Mouse (Mus musculus): ENCODE measurements at regions not wholly inside any gene's neighbourhood (a gene's known extent, or its start where the extent isn't known, plus 50 kb on each side); places are given as distances from the start of the nearest gene placed in this dataset.

DNA sequence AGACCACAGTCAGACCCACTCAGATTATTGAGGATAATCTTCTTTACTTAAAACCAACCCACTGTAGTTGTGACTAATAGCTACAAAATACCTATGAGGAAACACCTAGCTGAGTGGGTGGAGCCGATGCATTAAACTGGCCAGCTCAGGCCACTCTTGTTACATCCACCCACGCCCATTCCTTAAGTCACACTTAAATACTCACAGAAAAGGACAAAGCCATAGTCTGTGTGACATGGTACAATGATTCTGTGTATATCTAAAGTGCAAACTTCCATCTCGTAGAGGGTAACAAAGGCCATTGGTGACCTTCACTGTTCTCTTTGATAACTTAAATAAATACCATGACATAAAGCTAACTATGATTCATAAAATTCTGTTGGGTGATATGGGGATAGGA, 103.7 kb upstream of the Arhgap5 start:
- no peak for DNase-seq (ENCODE audit: low spot score)

DNA sequence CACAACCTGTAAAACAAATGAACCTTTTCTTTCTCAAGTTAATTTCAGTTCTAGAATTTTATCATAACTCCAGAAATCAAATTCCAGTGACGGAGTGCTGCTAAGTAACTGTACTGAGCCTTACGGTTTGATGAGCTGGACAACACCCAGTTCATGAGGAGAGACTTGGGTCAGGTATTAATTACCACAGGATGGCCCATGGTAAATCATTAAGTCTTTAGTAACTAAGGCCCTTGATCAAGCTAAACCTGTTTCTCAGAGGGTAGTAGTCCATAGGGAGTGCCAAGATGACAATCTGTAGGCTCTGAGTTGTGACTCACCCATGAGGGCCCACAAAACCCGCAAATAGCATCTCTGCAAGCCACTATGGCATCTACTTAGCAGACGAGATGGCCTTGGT, 101.1 kb upstream of the Arhgap5 start:
- DNase-seq (ENCODE audit: low spot score): no peak

DNA sequence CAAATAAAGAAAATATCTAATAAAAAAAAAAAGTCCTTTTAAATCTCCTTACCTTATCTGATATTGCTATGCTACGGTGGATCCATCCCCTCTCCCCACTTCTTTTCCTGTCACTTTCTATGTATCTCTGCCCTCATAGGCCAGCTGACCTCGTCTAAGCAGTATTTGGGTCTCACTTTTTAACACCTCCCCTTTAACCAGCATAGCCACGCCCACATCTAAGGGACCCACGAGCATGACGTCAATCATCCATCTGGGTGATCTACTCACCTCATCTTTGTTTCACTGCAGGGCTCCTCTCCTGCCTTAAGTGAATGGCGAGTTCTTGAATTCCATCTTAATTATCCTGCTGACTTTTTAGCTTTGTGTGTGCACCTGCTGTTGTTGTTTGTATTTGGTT, 97.4 kb upstream of the Arhgap5 start:
- DNase-seq (ENCODE audit: low spot score): no peak

DNA sequence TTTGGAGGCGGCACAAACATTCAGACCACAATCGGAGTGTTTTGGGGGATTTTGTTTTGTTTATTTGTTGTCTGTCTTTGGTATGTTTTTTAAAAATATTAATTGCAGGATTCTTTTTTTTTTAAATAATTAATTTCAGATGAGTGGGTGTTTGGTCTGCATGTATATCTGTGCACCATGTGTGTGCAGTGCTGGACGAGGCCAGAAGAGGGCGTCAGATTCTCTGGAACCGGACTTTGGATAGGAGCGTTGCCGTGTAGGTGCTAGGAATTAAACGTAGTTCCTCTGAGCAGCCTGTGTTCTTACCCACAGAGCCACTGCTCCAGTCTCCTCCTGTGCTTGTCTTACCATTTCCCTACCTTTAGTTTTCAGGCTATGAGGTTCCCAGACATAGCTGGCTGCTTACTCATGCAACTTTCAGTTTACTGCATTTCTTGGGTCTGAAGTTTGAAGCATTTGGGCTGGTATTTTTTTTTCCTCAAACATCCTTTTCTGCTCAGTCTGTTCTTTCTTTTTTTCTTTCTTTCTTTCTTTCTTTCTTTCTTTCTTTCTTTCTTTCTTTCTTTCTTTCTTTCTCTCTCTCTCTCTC, 95.4 kb upstream of the Arhgap5 start:
- DNase-seq (ENCODE audit: low spot score): no peak

DNA sequence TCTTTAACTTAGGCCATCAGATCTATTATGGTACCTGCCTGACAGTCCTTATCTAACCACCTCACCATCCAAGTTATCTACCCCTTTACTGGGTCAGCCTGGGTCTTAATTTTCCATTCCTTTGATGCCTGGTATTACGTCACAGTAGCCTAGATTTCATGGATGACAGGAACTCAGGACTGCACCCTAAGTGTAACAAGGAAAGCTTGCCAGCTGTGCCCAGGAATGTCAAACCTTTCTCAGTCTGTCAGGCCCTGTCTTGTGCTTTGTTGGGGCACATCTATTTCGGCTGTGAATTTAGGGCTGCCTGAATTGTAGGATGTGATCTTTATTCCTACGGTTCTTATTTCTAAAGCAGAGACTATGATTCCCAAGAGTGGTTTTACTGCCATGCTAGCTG, 94.6 kb upstream of the Arhgap5 start:
- DNase-seq (ENCODE audit: low spot score): no peak

DNA sequence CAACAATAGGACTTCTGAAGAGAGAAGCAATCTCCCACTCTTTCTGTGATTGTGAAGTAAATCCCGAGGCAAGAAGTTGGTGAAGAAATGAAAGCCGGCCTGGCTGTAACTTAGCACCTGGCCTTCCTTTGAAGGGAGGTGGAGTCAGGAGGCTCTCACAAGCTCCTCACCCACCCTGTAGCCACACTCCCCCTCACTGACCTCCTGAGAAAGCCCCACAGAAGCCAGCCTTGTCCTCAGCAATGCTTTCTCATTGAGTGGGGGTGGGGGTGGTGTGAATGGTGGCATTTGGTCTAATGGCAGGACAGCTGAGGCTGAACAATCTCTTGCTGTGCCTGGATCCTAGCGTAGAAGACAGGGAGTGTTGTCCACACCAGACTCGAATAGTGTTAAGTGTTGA, 91.6 kb upstream of the Arhgap5 start:
- DNase-seq (ENCODE audit: low spot score): no peak

- no peak for DNase-seq (ENCODE audit: low spot score)
Measured at GRCm38 (mm10) chr12:52413046-52413473, 90.7 kb upstream of the Arhgap5 start.

- DNase-seq (ENCODE audit: low spot score): no peak
Measured at GRCm38 (mm10) chr12:52422729-52423128, 81.0 kb upstream of the Arhgap5 start.

DNA sequence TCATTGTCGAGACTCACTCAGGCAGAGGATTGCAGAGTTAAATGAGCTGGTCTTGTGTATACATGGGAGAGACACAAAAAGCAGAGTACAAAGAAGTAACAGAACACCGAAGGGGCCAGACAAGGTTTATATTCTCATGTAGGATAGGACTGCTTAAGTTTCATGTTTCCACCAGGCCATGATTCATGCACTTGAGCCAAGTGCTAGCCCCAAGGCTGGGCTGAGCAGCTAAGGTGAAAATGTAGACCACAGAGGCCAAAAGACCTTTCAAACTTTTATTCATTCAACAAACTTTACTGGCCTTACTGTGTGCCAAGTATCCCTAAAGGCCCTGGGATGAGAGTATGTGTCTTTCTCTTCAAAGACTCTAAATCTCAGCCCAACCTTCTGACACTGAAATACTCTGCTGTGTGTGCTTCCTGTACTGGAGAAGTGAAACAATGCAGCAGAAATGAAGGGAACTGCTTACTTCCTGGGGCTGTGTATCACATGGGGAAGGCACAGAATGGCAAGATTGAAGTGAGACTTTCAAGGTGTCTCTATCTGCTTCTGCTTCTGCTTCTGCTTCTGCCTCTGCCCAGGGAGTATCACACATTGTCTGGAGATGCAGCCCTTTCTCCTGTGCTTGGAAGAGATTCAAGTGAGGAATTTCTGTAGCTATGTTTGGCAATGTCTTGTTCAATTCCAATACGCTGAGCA, 79.3 kb upstream of the Arhgap5 start:
- DNase-seq (ENCODE audit: low spot score): no peak

GRCm38 (mm10) chr12:52429935-52430334, 73.8 kb upstream of the Arhgap5 start:
- DNase-seq (ENCODE audit: low spot score): no peak

DNA sequence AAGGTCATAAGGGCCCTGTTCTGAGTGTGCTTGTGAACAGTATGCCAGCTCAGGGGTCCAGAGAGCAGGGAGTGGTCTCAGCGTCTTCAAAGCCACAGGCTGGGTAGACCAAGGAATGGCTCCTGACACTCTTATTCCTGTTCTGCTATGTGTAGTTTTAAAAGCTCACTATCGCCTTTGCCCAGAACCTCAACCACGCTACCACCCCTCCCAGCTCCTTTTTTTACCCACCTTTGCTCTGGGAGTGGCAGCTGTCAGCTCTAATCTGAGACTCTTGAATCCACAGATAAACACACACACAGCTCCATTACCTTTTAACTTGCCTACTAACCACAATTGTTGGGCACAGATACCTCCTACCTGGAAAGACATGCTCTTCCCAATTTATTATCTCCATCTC, 71.8 kb upstream of the Arhgap5 start:
- DNase-seq (ENCODE audit: low spot score): no peak

DNA sequence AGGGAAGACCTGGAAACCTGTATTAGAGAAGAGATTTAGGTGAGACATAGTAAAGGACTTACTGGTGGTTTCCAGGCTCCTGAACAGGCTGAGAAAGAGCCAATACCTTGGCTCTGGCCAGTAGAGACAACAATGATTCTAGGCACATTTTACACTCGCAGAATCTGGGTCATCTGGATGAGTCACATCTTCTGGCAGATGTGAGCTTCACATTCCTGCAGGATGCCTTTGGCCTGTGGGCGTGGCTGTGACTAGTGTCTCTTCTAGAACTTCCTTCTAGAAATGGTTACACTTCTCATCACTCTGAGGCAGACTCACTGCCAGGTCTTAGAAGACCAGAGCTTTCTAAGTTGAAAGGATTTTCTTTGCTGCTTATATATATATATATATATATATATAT, 69.8 kb upstream of the Arhgap5 start:
- DNase-seq (ENCODE audit: low spot score): peak; percentile 45

DNA sequence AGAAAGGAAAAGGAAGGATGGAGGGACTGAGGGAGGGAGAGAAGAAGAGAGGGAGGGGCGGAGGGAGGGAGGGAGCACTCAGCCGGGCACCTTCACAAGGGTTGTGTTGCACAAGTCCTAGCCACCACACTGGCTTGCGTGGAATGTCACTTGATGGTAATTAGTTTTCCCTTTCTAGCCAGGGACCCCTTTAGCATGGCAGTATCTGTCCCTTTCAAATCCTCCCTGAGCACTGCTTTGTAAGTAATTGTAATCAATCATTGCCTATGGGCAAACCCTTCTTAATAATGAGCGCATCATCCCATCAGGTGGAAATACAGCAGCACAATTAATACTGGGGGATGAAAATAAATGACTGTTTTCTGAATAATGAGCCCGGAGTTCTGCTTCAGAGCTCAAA, 68.5 kb upstream of the Arhgap5 start:
- DNase-seq (ENCODE audit: low spot score): no peak

DNA sequence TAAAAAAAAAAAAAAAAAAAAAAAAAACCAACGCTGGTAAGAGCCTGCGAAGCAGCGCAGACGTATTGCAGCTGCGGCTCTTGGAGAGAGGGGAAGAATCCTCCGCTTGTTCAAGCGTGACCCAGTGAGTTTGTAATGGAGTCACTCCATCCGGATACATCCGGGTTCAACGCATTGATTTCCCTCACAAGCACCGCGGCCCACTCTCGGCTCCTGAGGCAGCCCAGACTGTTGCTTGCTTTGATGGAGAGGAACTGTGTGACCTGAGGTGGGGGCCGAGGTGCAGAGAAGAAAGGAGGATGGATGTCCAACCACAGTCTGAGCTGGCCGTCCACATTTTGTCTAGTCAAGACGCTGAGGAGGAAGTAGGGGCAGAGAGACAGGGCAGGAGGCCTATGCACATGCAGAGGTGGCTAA, 68.0 kb upstream of the Arhgap5 start:
- DNase-seq (ENCODE audit: low spot score): no peak

- DNase-seq (ENCODE audit: low spot score): no peak
Measured at GRCm38 (mm10) chr12:52436941-52437340, 66.8 kb upstream of the Arhgap5 start.

GRCm38 (mm10) chr12:52439241-52439640, 64.5 kb upstream of the Arhgap5 start:
- DNase-seq (ENCODE audit: low spot score): peak; percentile 42

DNA sequence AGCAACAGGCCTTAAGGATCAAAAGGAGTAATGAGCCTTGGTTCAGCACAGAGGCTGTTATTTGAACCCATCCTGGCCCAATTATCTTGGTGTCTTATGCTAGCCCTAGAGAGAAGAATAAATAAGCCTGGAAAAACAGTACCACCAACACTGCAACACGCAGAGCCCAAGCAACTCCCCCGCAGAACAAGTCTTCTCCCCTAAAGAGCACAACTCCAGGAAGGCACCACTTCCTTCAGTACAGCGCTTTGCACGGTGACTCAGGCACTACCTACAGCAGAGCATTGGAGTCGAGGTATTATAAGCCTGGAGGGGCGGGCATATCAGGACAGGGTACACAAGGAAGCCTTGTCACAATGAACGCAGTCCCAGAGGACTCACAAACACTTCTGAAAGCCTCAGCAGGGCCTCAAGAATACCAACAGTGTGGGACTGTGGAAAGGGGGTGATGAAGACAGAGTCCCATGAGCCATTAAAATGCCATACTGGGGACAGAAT, 62.9 kb upstream of the Arhgap5 start:
- DNase-seq (ENCODE audit: low spot score): no peak

GRCm38 (mm10) chr12:52442337-52442736, 61.4 kb upstream of the Arhgap5 start:
- no peak for DNase-seq (ENCODE audit: low spot score)

DNA sequence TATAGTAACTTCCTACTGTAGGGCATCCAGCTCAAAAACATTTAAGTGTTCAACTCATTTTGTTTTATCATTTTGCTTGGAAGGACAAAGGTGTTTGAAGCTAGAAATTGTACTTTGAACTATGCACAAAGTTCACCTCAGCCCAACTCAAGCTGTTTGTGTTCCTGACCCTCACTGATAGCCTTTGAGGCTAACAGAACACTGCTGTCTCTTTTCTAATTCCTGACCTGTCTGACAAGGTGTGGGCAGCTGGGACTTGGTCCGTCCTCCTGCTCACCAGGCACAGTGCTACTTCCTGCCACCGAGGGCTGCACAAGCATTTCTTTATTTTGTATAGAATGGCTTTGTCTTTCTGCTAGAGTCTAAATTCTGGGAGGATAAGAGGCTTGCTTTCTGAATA, 58.0 kb upstream of the Arhgap5 start:
- DNase-seq (ENCODE audit: low spot score): no peak

DNA sequence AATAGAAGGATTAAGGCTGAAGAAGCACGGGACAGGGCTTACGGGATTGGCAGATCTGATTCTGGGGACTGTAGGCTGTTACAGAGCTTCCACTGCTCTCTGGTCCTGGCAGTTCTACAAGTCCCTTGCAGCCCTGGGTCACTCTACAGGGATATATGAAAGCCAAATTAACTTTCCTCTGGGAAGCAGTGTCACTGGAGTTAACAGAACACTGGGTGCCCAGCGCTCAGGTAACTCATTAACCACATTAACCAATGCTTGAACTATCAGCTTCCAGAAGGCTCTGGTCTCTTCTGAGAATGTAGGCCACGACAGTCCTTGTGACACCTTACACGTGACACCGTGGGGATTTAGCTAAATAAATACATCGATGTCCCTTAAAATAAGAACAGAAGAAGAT, 57.3 kb upstream of the Arhgap5 start:
- DNase-seq (ENCODE audit: low spot score): no peak

GRCm38 (mm10) chr12:52447482-52447881, 56.3 kb upstream of the Arhgap5 start:
- DNase-seq (ENCODE audit: low spot score): no peak

- DNase-seq (ENCODE audit: low spot score): no peak
Measured at GRCm38 (mm10) chr12:52448218-52448617, 55.6 kb upstream of the Arhgap5 start.

DNA sequence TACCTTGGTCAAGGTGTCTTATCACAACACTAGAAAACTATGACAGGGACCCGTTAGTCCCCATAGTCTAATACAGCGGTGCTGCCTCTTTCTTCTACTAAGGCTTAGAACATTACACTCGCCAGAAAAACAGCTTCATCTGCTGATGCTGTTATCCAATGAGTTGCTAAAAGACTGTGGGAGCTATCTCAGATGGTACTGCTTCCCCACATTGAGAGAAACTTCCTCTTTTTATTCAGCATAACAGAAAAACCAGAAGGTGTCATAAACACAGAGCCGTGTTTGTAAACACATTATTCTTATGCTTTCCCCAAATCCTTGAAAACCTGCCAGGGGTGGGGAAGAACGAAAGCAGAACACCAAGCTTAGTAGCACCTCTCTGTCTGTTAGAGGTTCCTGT, 49.9 kb upstream of the Arhgap5 start:
- no peak for DNase-seq (ENCODE audit: low spot score)
